Mouse (Mus musculus) midbrain, embryonic 13.5 days (tissue): ENCODE measurements at regions not wholly inside any gene's neighbourhood (a gene's known extent, or its start where the extent isn't known, plus 50 kb on each side); places are given as distances from the start of the nearest gene placed in this dataset.

Experiments
- ATAC-seq: fragments of 200-750 bp; cut with Nextera tagmentation; 2 replicates; pipeline ENCODE4 v1.8.0; 2017; ENCODE audit warnings: mild to moderate bottlenecking, moderate TSS enrichment, moderate library complexity
- H3K27ac ChIP-seq: fragments of 300-500 bp; sonication (generic); 2 replicates; pipeline ENCODE4 v1.5.1; 2015; ENCODE audit warnings: inconsistent platforms, mild to moderate bottlenecking, moderate library complexity
- H3K27me3 ChIP-seq: fragments of 300-500 bp; sonication (generic); 2 replicates; pipeline ENCODE4 v1.6.1; 2015; ENCODE audit warnings: mild to moderate bottlenecking, inconsistent platforms
- H3K36me3 ChIP-seq: fragments of 300-500 bp; sonication (generic); 2 replicates; pipeline ENCODE4 v1.6.1; 2015; ENCODE audit warnings: mild to moderate bottlenecking, inconsistent platforms
- H3K4me1 ChIP-seq: fragments of 300-500 bp; sonication (generic); replicated peaks from 2 replicates; pipeline ENCODE4 v1.6.1; 2015; ENCODE audit warnings: inconsistent platforms
- H3K4me2 ChIP-seq: fragments of 300-500 bp; sonication (generic); replicated peaks from 2 replicates; pipeline ENCODE4 v1.6.1; 2015; ENCODE audit warnings: moderate library complexity, mild to moderate bottlenecking, inconsistent platforms
- H3K4me3 ChIP-seq: fragments of 300-500 bp; sonication (generic); replicated peaks from 2 replicates; pipeline ENCODE4 v1.5.1; 2015; ENCODE audit warnings: mild to moderate bottlenecking, inconsistent platforms
- H3K9ac ChIP-seq: fragments of 300-500 bp; sonication (generic); replicated peaks from 2 replicates; pipeline ENCODE4 v1.6.1; 2015; ENCODE audit warnings: mild to moderate bottlenecking, inconsistent platforms
- H3K9me3 ChIP-seq: fragments of 300-500 bp; sonication (generic); 2 replicates; pipeline ENCODE4 v1.6.1; 2016; ENCODE audit warnings: mild to moderate bottlenecking, inconsistent platforms
- WGBS: fragments of 180-500 bp; shearing (Covaris S2); methylation state at CpG from one replicate; pipeline ENCODE4 v1.1.7; 2015; 5-methylcytosine and 5-hydroxymethylcytosine counted together

DNA sequence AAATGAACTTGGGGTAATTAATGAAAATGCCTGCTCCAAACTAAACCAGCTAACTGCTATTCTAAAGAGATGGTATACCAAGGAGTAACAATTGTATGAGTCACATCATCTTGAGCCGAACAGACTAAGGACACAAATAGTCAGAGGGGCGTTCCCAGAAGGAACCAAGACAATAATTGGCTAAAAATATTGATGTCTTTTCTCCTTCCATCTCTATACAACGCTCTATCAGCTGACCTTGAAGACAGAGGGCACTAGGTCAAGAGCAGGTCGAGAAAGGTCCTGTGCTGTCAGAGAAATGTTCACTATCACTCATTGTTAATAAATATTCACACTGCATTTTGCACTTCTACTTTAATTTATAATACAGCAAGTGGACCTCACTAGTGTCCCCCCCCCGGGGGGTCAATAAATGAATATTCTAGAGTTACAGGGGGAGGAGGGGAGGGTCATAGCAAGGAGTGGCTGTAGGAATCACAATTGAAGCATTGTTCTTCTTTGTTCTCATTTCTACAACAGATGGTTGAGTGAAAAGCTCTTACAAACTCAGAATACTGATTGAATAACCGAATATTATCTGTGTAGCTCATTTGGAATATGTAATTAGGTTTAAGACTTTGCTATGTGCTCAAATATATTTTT is 851.5 kb downstream of the D3Ertd751e start:
- Histone ChIP-seq H3K9ac (no peak overlapping the region), H3K4me2 (no peak overlapping the region), H3K4me1 (no peaks in the 10 kb centered on the region), H3K27ac (no peak overlapping the region), H3K27me3 (no peaks in the 10 kb centered on the region), H3K36me3 (no peaks in the 10 kb centered on the region), H3K9me3 (no peaks in the 10 kb centered on the region), H3K4me3 (no peak overlapping the region)
- WGBS = 69% methylated on average over 6 of the region's 6 CpGs
- ATAC-seq = no peak

DNA sequence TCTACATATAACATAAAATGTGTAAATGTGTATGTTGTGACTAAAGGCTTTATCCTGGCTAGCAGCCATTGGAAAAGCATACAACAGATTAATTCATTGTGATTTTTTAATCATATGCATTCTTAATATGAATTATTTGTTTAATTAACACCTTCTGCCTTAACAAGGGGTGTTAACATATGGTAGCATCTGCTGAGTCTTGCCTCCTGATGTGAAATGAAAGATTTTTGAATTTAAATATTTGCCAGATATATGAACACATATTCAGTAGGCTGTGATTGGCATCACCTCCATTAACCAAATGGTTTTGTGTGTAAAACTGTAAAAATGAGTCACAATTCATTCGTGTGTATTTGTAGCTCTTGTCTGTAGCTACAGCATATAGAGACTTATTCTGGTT is 854.3 kb downstream of the D3Ertd751e start:
- H3K36me3 ChIP-seq = no peaks in the 10 kb centered on the region
- ATAC-seq = no peak
- no peak overlapping the region for H3K4me3 ChIP-seq
- no peaks in the 10 kb centered on the region for H3K9me3 ChIP-seq
- H3K4me1 ChIP-seq = no peaks in the 10 kb centered on the region
- no peak overlapping the region for H3K4me2 ChIP-seq
- no peaks in the 10 kb centered on the region for H3K27me3 ChIP-seq
- H3K9ac ChIP-seq = no peak overlapping the region
- WGBS = 77% methylated on average over 1 of the region's 1 CpGs
- H3K27ac ChIP-seq = no peak overlapping the region
